Mouse (Mus musculus): ENCODE measurements at regions not wholly inside any gene's neighbourhood (a gene's known extent, or its start where the extent isn't known, plus 50 kb on each side); places are given as distances from the start of the nearest gene placed in this dataset.
A peak's percentile ranks its signal among the peaks of the same experiment; 100 is the strongest.
"Not testable (repeated sequence)": the region's sequence is repeated elsewhere in the genome, so short reads cannot be mapped to it uniquely, and the experiment has no call there.

GRCm38 (mm10) chr11:41090391-41090900 lies 335.3 kb upstream of the Ccng1 start:
- not testable (repeated sequence) for DNase-seq (ENCODE audit: low spot score)

GRCm38 (mm10) chr11:41063570-41063969 lies 308.5 kb upstream of the Ccng1 start:
- DNase-seq (ENCODE audit: low spot score): no peak

GRCm38 (mm10) chr11:41057796-41058195 lies 302.7 kb upstream of the Ccng1 start:
- no peak for DNase-seq (ENCODE audit: low spot score)

GRCm38 (mm10) chr11:41030018-41030417 lies 274.9 kb upstream of the Ccng1 start:
- no peak for DNase-seq (ENCODE audit: low spot score)

GRCm38 (mm10) chr11:41010096-41010495 lies 255.0 kb upstream of the Ccng1 start:
- no peak for DNase-seq (ENCODE audit: low spot score)

GRCm38 (mm10) chr11:40972806-40973205 lies 217.7 kb upstream of the Ccng1 start:
- no peak for DNase-seq (ENCODE audit: low spot score)

- DNase-seq (ENCODE audit: low spot score): peak; percentile 34
Observed at GRCm38 (mm10) chr11:40927168-40927567, 172.1 kb upstream of the Ccng1 start.

- DNase-seq (ENCODE audit: low spot score): no peak
Observed at GRCm38 (mm10) chr11:40891485-40891884, 136.4 kb upstream of the Ccng1 start.

GRCm38 (mm10) chr11:40884509-40884908 lies 129.4 kb upstream of the Ccng1 start:
- DNase-seq (ENCODE audit: low spot score): no peak

GRCm38 (mm10) chr11:40879589-40879988 lies 124.5 kb upstream of the Ccng1 start:
- no peak for DNase-seq (ENCODE audit: low spot score)

- DNase-seq (ENCODE audit: low spot score): no peak
Observed at GRCm38 (mm10) chr11:40873002-40873401, 117.9 kb upstream of the Ccng1 start.

- peak; percentile 20 for DNase-seq (ENCODE audit: low spot score)
Observed at GRCm38 (mm10) chr11:40865694-40866093, 110.6 kb upstream of the Ccng1 start.

- no peak for DNase-seq (ENCODE audit: low spot score)
Observed at GRCm38 (mm10) chr11:40851361-40851760, 96.2 kb upstream of the Ccng1 start.

GRCm38 (mm10) chr11:40850652-40851092 lies 95.6 kb upstream of the Ccng1 start:
- no peak for DNase-seq (ENCODE audit: low spot score)

GRCm38 (mm10) chr11:40846586-40846985 lies 91.5 kb upstream of the Ccng1 start:
- no peak for DNase-seq (ENCODE audit: low spot score)

GRCm38 (mm10) chr11:40835393-40835792 lies 80.3 kb upstream of the Ccng1 start:
- DNase-seq (ENCODE audit: low spot score): no peak

Data from MN1 (cell line).